In the genomic region with DNA sequence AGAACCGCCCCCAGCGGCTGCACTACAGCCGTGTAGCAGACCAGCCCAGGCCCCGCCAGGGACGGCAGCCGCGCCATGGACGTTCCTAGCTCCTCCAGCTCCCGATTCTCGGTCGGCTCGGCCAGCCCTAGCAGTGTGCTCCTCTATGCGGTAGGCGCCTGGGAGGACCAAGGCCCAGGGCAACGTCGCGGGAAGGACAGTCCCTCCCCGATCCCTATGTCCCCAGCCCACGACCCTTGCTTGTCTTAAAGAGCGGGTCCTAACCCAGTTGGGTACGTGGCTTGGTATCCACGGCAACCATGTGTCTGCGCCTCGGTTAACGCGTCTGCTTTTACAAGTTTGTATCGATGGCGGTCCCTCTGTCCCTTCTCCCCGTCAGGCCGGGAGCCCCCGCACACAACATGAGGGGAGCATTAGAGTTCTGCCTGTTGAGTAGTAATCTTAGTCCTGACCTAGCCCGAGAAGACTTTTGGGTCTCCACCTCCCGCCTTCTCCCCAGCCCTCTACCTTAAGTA, we compare ENCODE assay signal across 8 mouse cellular contexts. TPM values are rescaled to one million over a fixed set of nuclear protein-coding genes. Genes with fewer than 3 reads are reported as not detected.
DNase-seq lines count a peak whose midpoint lies in the region; ATAC-seq and TF ChIP-seq lines count a peak whose summit lies in the region.

No protein-coding gene starts in this region.

- no peak; the same call in 1 of the 2 replicates for TF ChIP-seq POLR2A in lung, adult 2 months (IDR thresholded peaks at IDR 0.05; ENCODE audit: borderline replicate concordance, extremely low read depth, low read depth, low read length)

- intact Hi-C loops in left cerebral cortex, postnatal 14 days (cut with DNase I): no loop called here

- peak overlapping the region; percentile 79 for H3K4me2 ChIP-seq in embryonic facial prominence, embryonic 12.5 days (replicated peaks)
- peak overlapping the region; percentile 79 for H3K4me2 ChIP-seq in intestine, postnatal 0 days (replicated peaks; ENCODE audit: low read depth)
- H3K4me2 ChIP-seq in neural tube, embryonic 14.5 days (ENCODE audit: low read depth, low read length): peak overlapping the region; percentile 75

- TF ChIP-seq CTCF in lung, adult 2 months (IDR thresholded peaks at IDR 0.05; ENCODE audit: insufficient read depth, low read length): no peak
- peak; percentile 27 for TF ChIP-seq CTCF in intestine, postnatal 0 days (IDR thresholded peaks at IDR 0.05; ENCODE audit: low read depth)

- DNase-seq in lung, adult 2 months: no peak
- DNase-seq in lung, postnatal 36 days: no peak
- no peak for DNase-seq in left cerebral cortex, postnatal 14 days (ENCODE audit: low spot score in 2 of 2)
- DNase-seq in layer of hippocampus, postnatal 10 days (ENCODE audit: low spot score in 2 of 2): no peak
- no peak for DNase-seq in kidney, postnatal 10 days

- H3K4me3 ChIP-seq in lung, adult 2 months (replicated peaks; ENCODE audit: extremely low read depth, low read depth, low read length): peak overlapping the region; percentile 100
- H3K4me3 ChIP-seq in embryonic facial prominence, embryonic 12.5 days: peak overlapping the region; percentile 97
- peak overlapping the region; percentile 91 for H3K4me3 ChIP-seq in intestine, postnatal 0 days (ENCODE audit: low read depth, low read length)
- peak overlapping the region; percentile 92 for H3K4me3 ChIP-seq in neural tube, embryonic 14.5 days (ENCODE audit: low read depth, low read length)

- peak; percentile 82; the same call in 1 of the 2 replicates for ATAC-seq in embryonic facial prominence, embryonic 12.5 days (ENCODE audit: insufficient number of reproducible peaks, insufficient read depth, low FRiP score, low TSS enrichment)
- no peak; the same call in 1 of the 2 replicates for ATAC-seq in intestine, postnatal 0 days
- peak; percentile 84 for ATAC-seq in neural tube, embryonic 14.5 days (ENCODE audit: low read depth)

- H3K4me1 ChIP-seq in lung, adult 2 months (ENCODE audit: control insufficient read depth, insufficient read depth, low read length): peaks cover 15% of the 10 kb centered on the region
- peaks cover 11% of the 10 kb centered on the region for H3K4me1 ChIP-seq in embryonic facial prominence, embryonic 12.5 days
- H3K4me1 ChIP-seq in intestine, postnatal 0 days (replicated peaks; ENCODE audit: control insufficient read depth, insufficient read depth, low read length): no peaks in the 10 kb centered on the region
- peaks cover 10% of the 10 kb centered on the region for H3K4me1 ChIP-seq in neural tube, embryonic 14.5 days (ENCODE audit: control insufficient read depth, insufficient read depth, low read length)

- H3K36me3 ChIP-seq in embryonic facial prominence, embryonic 12.5 days: peaks cover 27% of the 10 kb centered on the region
- H3K36me3 ChIP-seq in intestine, postnatal 0 days (ENCODE audit: control insufficient read depth, insufficient read depth): peaks cover 11% of the 10 kb centered on the region; the same call in 1 of the 2 replicates
- peaks cover 10% of the 10 kb centered on the region; the same call in 1 of the 2 replicates for H3K36me3 ChIP-seq in neural tube, embryonic 14.5 days (ENCODE audit: control insufficient read depth, insufficient read depth, low read length)

- H3K27me3 ChIP-seq in embryonic facial prominence, embryonic 12.5 days: no peaks in the 10 kb centered on the region
- H3K27me3 ChIP-seq in intestine, postnatal 0 days (replicated peaks; ENCODE audit: control insufficient read depth, insufficient read depth, low read length): no peaks in the 10 kb centered on the region
- no peaks in the 10 kb centered on the region for H3K27me3 ChIP-seq in neural tube, embryonic 14.5 days (ENCODE audit: control insufficient read depth, insufficient read depth, low read length)

- under 1% methylated on average over 33 of the region's 33 CpGs for WGBS in lung, adult 2 months
- WGBS in embryonic facial prominence, embryonic 12.5 days: 1% methylated on average over 33 of the region's 33 CpGs
- WGBS in intestine, postnatal 0 days: under 1% methylated on average over 33 of the region's 33 CpGs
- WGBS in neural tube, embryonic 14.5 days: under 1% methylated on average over 33 of the region's 33 CpGs

- H3K9ac ChIP-seq in embryonic facial prominence, embryonic 12.5 days: peak overlapping the region; percentile 91
- peak overlapping the region; percentile 92 for H3K9ac ChIP-seq in intestine, postnatal 0 days (ENCODE audit: low read depth, low read length)
- peak overlapping the region; percentile 91 for H3K9ac ChIP-seq in neural tube, embryonic 14.5 days (replicated peaks; ENCODE audit: low read depth, low read length)

- no peaks in the 10 kb centered on the region for H3K9me3 ChIP-seq in embryonic facial prominence, embryonic 12.5 days
- no peaks in the 10 kb centered on the region for H3K9me3 ChIP-seq in intestine, postnatal 0 days (ENCODE audit: control insufficient read depth)
- no peaks in the 10 kb centered on the region for H3K9me3 ChIP-seq in neural tube, embryonic 14.5 days (ENCODE audit: control insufficient read depth, low read length)

- peak overlapping the region; percentile 93 for H3K27ac ChIP-seq in embryonic facial prominence, embryonic 12.5 days
- peak overlapping the region; percentile 87 for H3K27ac ChIP-seq in intestine, postnatal 0 days (ENCODE audit: low read depth, low read length)
- peak overlapping the region; percentile 88 for H3K27ac ChIP-seq in neural tube, embryonic 14.5 days (ENCODE audit: low read depth, low read length)

RNA-seq across cellular contexts. Expression of gene 2810004N23Rik, which starts 0.3 kb away (rescaled TPM):
- 9.0 and 11.3 TPM in 2 replicates for polyA plus RNA-seq in lung, adult 2 months (2012; rRNA removed)
- 53.5 and 59.4 TPM in 2 replicates for polyA plus RNA-seq in embryonic facial prominence, embryonic 12.5 days (2016; fragmentation: Nextera tagmentation; extraction: Ambion mirVana)
- 17.7 and 20.6 TPM in 2 replicates for polyA plus RNA-seq in intestine, postnatal 0 days (2015; fragmentation: Nextera tagmentation; extraction: Ambion mirVana)
- 16.2 and 19.7 TPM in 2 replicates for polyA plus RNA-seq in neural tube, embryonic 14.5 days (2014; fragmentation: Nextera tagmentation; extraction: Ambion mirVana)
- 10 to 100 TPM; 20.1 to 20.4 TPM for total RNA-seq in left cerebral cortex, postnatal 14 days (2021)
- total RNA-seq in layer of hippocampus, postnatal 10 days (2021): 10 to 100 TPM; 21.5 to 22.0 TPM

RNA-seq across cellular contexts. Expression of gene Gnpat, which starts 0.4 kb away (rescaled TPM):
- 50.8 and 63.2 TPM in 2 replicates for polyA plus RNA-seq in lung, adult 2 months (2012; rRNA removed)
- 110 and 111 TPM in 2 replicates for polyA plus RNA-seq in embryonic facial prominence, embryonic 12.5 days (2016; fragmentation: Nextera tagmentation; extraction: Ambion mirVana)
- 31.0 and 31.9 TPM in 2 replicates for polyA plus RNA-seq in intestine, postnatal 0 days (2015; fragmentation: Nextera tagmentation; extraction: Ambion mirVana)
- polyA plus RNA-seq in neural tube, embryonic 14.5 days (2014; fragmentation: Nextera tagmentation; extraction: Ambion mirVana): 75.2 and 85.6 TPM in 2 replicates
- 10 to 100 TPM; 56.2 to 60.9 TPM for total RNA-seq in left cerebral cortex, postnatal 14 days (2021)
- 10 to 100 TPM; 57.8 to 62.8 TPM for total RNA-seq in layer of hippocampus, postnatal 10 days (2021)

RNA-seq across cellular contexts. Expression of gene Exoc8, which starts 34.3 kb away (rescaled TPM):
- polyA plus RNA-seq in lung, adult 2 months (2012; rRNA removed): 12.8 and 13.6 TPM in 2 replicates
- polyA plus RNA-seq in embryonic facial prominence, embryonic 12.5 days (2016; fragmentation: Nextera tagmentation; extraction: Ambion mirVana): 14.6 TPM in 2 replicates
- 4.7 and 5.4 TPM in 2 replicates for polyA plus RNA-seq in intestine, postnatal 0 days (2015; fragmentation: Nextera tagmentation; extraction: Ambion mirVana)
- polyA plus RNA-seq in neural tube, embryonic 14.5 days (2014; fragmentation: Nextera tagmentation; extraction: Ambion mirVana): 11.7 and 12.8 TPM in 2 replicates
- 10 to 100 TPM; 35.9 to 36.5 TPM for total RNA-seq in left cerebral cortex, postnatal 14 days (2021)
- total RNA-seq in layer of hippocampus, postnatal 10 days (2021): 10 to 100 TPM; 37.5 to 37.9 TPM

RNA-seq across cellular contexts. Expression of gene Sprtn, which starts 34.5 kb away (rescaled TPM):
- polyA plus RNA-seq in lung, adult 2 months (2012; rRNA removed): 13.6 and 17.8 TPM in 2 replicates
- 12.7 and 13.3 TPM in 2 replicates for polyA plus RNA-seq in embryonic facial prominence, embryonic 12.5 days (2016; fragmentation: Nextera tagmentation; extraction: Ambion mirVana)
- 4.5 and 4.7 TPM in 2 replicates for polyA plus RNA-seq in intestine, postnatal 0 days (2015; fragmentation: Nextera tagmentation; extraction: Ambion mirVana)
- 6.7 and 8.1 TPM in 2 replicates for polyA plus RNA-seq in neural tube, embryonic 14.5 days (2014; fragmentation: Nextera tagmentation; extraction: Ambion mirVana)
- total RNA-seq in left cerebral cortex, postnatal 14 days (2021): 10 to 100 TPM; 13.8 to 14.8 TPM
- 10 to 100 TPM; 13.6 to 16.6 TPM for total RNA-seq in layer of hippocampus, postnatal 10 days (2021)
